Mouse (Mus musculus): ENCODE measurements around the gene Il4. TPM values are rescaled to one million over a fixed set of nuclear protein-coding genes. Genes with fewer than 3 reads are reported as not detected.

The Il4 gene
- polyA plus RNA-seq, 1 experiment from 2014 or later = 0.81 TPM

GRCm38 (mm10) chr11:53637803-53638260, 19.4 kb upstream of the Il4 start:
- Histone ChIP-seq H3K27ac (no peak overlapping the region), H3K27me3 (replicated peaks) (peaks cover 36% of the 10 kb centered on the region), H3K4me3 (no peak overlapping the region), H3K9me3 (replicated peaks) (no peaks in the 10 kb centered on the region), H3K4me1 (peaks cover 46% of the 10 kb centered on the region), H3K36me3 (no peaks in the 10 kb centered on the region), H3K9ac (no peak overlapping the region), H3K4me2 (no peak overlapping the region)
- WGBS (ENCODE audit: insufficient replicate concordance) = 68% methylated on average over 10 of the region's 10 CpGs
- ATAC-seq = no peak

GRCm38 (mm10) chr11:53637046-53637802, 18.8 kb upstream of the Il4 start:
- no peak overlapping the region for H3K4me3 ChIP-seq
- WGBS (ENCODE audit: insufficient replicate concordance) = 29% methylated on average over 21 of the region's 21 CpGs
- H3K9me3 ChIP-seq (replicated peaks) = no peaks in the 10 kb centered on the region
- no peak for ATAC-seq
- H3K36me3 ChIP-seq = no peaks in the 10 kb centered on the region
- H3K4me2 ChIP-seq = peak overlapping the region; percentile 13; the same call in 1 of the 2 replicates
- no peak overlapping the region for H3K9ac ChIP-seq
- H3K27me3 ChIP-seq (replicated peaks) = peaks cover 36% of the 10 kb centered on the region
- H3K4me1 ChIP-seq = peaks cover 44% of the 10 kb centered on the region
- H3K27ac ChIP-seq = no peak overlapping the region

- no peaks in the 10 kb centered on the region for H3K9me3 ChIP-seq (replicated peaks)
- 2% methylated on average over 40 of the region's 40 CpGs for WGBS (ENCODE audit: insufficient replicate concordance)
- ATAC-seq = no peak
- peaks cover 36% of the 10 kb centered on the region for H3K27me3 ChIP-seq (replicated peaks)
- H3K4me3 ChIP-seq = peak overlapping the region; percentile 44
- no peaks in the 10 kb centered on the region for H3K36me3 ChIP-seq
- H3K4me1 ChIP-seq = peaks cover 41% of the 10 kb centered on the region
- H3K4me2 ChIP-seq = peak overlapping the region; percentile 75
- H3K9ac ChIP-seq = peak overlapping the region; percentile 47
- no peak overlapping the region for H3K27ac ChIP-seq
Observed at GRCm38 (mm10) chr11:53636183-53636646, 17.7 kb upstream of the Il4 start.

GRCm38 (mm10) chr11:53635590-53636182, 17.2 kb upstream of the Il4 start:
- Histone ChIP-seq H3K9ac (peak overlapping the region; percentile 47), H3K27ac (no peak overlapping the region), H3K27me3 (replicated peaks) (peaks cover 36% of the 10 kb centered on the region), H3K36me3 (no peaks in the 10 kb centered on the region), H3K4me3 (peak overlapping the region; percentile 44), H3K9me3 (replicated peaks) (no peaks in the 10 kb centered on the region), H3K4me1 (peaks cover 37% of the 10 kb centered on the region), H3K4me2 (peak overlapping the region; percentile 75)
- no peak for ATAC-seq
- WGBS (ENCODE audit: insufficient replicate concordance) = 21% methylated on average over 9 of the region's 9 CpGs

- H3K4me3 ChIP-seq = no peak within 1 kb of the TSS
- peaks cover 36% of the 10 kb centered on the region for H3K4me1 ChIP-seq
- H3K4me2 ChIP-seq = no peak within 1 kb of the TSS
- peaks cover 36% of the 10 kb centered on the region for H3K27me3 ChIP-seq (replicated peaks)
- no peak within 1 kb of the TSS for H3K9ac ChIP-seq
- 77% methylated on average over 8 of the region's 8 CpGs for WGBS (ENCODE audit: insufficient replicate concordance)
- no peaks in the 10 kb centered on the region for H3K9me3 ChIP-seq (replicated peaks)
- H3K36me3 ChIP-seq = no peaks in the 10 kb centered on the region
- H3K27ac ChIP-seq = no peak within 1 kb of the TSS
- ATAC-seq = no peak
Observed at GRCm38 (mm10) chr11:53634556-53634955, 16.1 kb upstream of the Il4 start, which contains the start of gene Il13. TSS of gene Il13 (minus strand) at chr11:53634702.

- no peak overlapping the region for H3K9ac ChIP-seq
- no peaks in the 10 kb centered on the region for H3K9me3 ChIP-seq (replicated peaks)
- peaks cover 36% of the 10 kb centered on the region for H3K27me3 ChIP-seq (replicated peaks)
- H3K36me3 ChIP-seq = no peaks in the 10 kb centered on the region
- peaks cover 36% of the 10 kb centered on the region for H3K4me1 ChIP-seq
- 69% methylated on average over 7 of the region's 7 CpGs for WGBS (ENCODE audit: insufficient replicate concordance)
- H3K4me2 ChIP-seq = no peak overlapping the region
- H3K4me3 ChIP-seq = no peak overlapping the region
- no peak overlapping the region for H3K27ac ChIP-seq
- ATAC-seq = no peak
Observed at GRCm38 (mm10) chr11:53633644-53634043, 15.2 kb upstream of the Il4 start.

DNA sequence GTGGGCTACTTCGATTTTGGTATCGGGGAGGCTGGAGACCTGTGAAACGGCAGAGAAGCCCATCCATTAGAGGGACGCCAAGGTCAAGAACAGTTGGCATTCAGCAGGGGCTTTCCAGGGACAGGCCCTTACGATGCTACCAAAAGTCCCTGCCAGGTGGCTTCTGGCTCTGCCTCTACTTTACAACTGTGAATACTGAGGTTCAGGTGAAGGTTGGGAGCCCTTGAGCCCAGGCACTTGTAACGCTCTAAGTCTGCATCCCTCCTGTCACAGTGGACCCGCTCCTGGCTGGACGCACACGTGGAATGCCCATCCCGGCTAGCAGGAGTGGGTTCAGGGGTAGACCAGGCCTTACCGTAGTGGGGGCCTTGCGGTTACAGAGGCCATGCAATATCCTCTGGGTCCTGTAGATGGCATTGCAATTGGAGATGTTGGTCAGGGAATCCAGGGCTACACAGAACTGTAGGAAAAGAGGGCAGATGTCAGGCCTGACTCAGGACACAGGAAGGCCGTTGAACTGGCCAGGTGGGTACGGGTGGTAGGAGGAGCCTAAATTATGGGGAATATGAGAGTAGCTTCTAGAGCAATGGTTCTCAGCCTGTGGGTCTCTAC, 13.8 kb upstream of the Il4 start:
- no peak overlapping the region for H3K9ac ChIP-seq
- no peaks in the 10 kb centered on the region for H3K9me3 ChIP-seq (replicated peaks)
- H3K4me2 ChIP-seq = no peak overlapping the region
- H3K4me3 ChIP-seq = no peak overlapping the region
- 77% methylated on average over 14 of the region's 14 CpGs for WGBS (ENCODE audit: insufficient replicate concordance)
- no peak for ATAC-seq
- H3K27ac ChIP-seq = no peak overlapping the region
- peaks cover 29% of the 10 kb centered on the region for H3K27me3 ChIP-seq (replicated peaks)
- no peaks in the 10 kb centered on the region for H3K36me3 ChIP-seq
- peaks cover 41% of the 10 kb centered on the region for H3K4me1 ChIP-seq

- WGBS (ENCODE audit: insufficient replicate concordance) = 7% methylated on average over 1 of the region's 1 CpGs
- no peak overlapping the region for H3K4me3 ChIP-seq
- no peaks in the 10 kb centered on the region for H3K27me3 ChIP-seq (replicated peaks)
- no peak overlapping the region for H3K9ac ChIP-seq
- no peak overlapping the region for H3K4me2 ChIP-seq
- H3K4me1 ChIP-seq = peaks cover 35% of the 10 kb centered on the region
- ATAC-seq = peak; percentile 70
- no peaks in the 10 kb centered on the region for H3K9me3 ChIP-seq (replicated peaks)
- H3K36me3 ChIP-seq = no peaks in the 10 kb centered on the region
- peak overlapping the region; percentile 68 for H3K27ac ChIP-seq
Observed at GRCm38 (mm10) chr11:53627859-53628258, 9.4 kb upstream of the Il4 start.

DNA sequence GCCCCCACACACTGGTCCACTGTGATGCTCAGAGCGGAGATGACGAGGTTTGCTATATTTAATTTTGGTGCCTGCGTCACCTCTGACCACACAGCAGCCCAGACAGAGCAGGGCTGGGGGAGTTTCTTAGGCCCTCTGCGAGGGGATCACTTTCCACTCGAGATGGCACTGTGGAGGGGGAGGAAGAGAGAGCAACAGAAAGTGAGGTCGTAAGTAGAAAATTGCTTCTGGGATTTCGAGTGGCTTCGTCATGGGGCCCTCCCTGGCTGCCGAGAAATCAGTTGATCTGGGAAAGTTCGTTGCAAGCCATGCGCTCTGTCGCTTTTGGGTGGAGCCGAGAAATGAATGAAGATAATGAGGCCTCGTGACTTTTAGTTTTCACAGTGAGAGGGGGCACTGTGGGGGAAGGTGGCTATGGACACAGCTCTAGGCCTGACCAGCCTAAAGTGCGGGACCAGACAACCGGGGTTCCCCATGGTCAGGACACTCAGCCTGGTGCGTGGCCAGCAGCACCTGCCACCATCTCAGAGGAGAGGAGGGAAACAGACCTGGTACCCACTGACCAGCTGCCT, 8.4 kb upstream of the Il4 start:
- H3K4me3 ChIP-seq = no peak overlapping the region
- no peaks in the 10 kb centered on the region for H3K9me3 ChIP-seq (replicated peaks)
- peak overlapping the region; percentile 37 for H3K4me2 ChIP-seq
- H3K9ac ChIP-seq = no peak overlapping the region
- no peaks in the 10 kb centered on the region for H3K36me3 ChIP-seq
- H3K27ac ChIP-seq = peak overlapping the region; percentile 68
- WGBS (ENCODE audit: insufficient replicate concordance) = 45% methylated on average over 17 of the region's 17 CpGs
- peaks cover 39% of the 10 kb centered on the region for H3K4me1 ChIP-seq
- ATAC-seq = peak; percentile 72
- no peaks in the 10 kb centered on the region for H3K27me3 ChIP-seq (replicated peaks)

- no peak for ATAC-seq
- Histone ChIP-seq H3K27me3 (replicated peaks) (no peaks in the 10 kb centered on the region), H3K9ac (no peak overlapping the region), H3K36me3 (no peaks in the 10 kb centered on the region), H3K9me3 (replicated peaks) (no peaks in the 10 kb centered on the region), H3K4me2 (no peak overlapping the region), H3K27ac (no peak overlapping the region), H3K4me1 (peaks cover 63% of the 10 kb centered on the region), H3K4me3 (no peak overlapping the region)
- WGBS (ENCODE audit: insufficient replicate concordance) = 88% methylated on average over 2 of the region's 2 CpGs
Observed at GRCm38 (mm10) chr11:53624124-53624523, 5.7 kb upstream of the Il4 start.

GRCm38 (mm10) chr11:53623573-53623972, 5.1 kb upstream of the Il4 start:
- Histone ChIP-seq H3K9me3 (replicated peaks) (no peaks in the 10 kb centered on the region), H3K27ac (no peak overlapping the region), H3K9ac (no peak overlapping the region), H3K27me3 (replicated peaks) (no peaks in the 10 kb centered on the region), H3K36me3 (no peaks in the 10 kb centered on the region), H3K4me1 (peaks cover 69% of the 10 kb centered on the region), H3K4me3 (no peak overlapping the region), H3K4me2 (no peak overlapping the region)
- WGBS (ENCODE audit: insufficient replicate concordance) = 69% methylated on average over 9 of the region's 9 CpGs
- ATAC-seq = no peak

- no peak for ATAC-seq
- H3K4me1 ChIP-seq = peaks cover 76% of the 10 kb centered on the region
- WGBS (ENCODE audit: insufficient replicate concordance) = 52% methylated on average over 6 of the region's 6 CpGs
- H3K9me3 ChIP-seq (replicated peaks) = no peaks in the 10 kb centered on the region
- H3K9ac ChIP-seq = no peak overlapping the region
- no peaks in the 10 kb centered on the region for H3K36me3 ChIP-seq
- H3K4me2 ChIP-seq = no peak overlapping the region
- H3K27me3 ChIP-seq (replicated peaks) = no peaks in the 10 kb centered on the region
- H3K27ac ChIP-seq = 0 out of 2 replicates have a peak overlapping the region, but pooled peaks have one; percentile 0
- no peak overlapping the region for H3K4me3 ChIP-seq
Observed at GRCm38 (mm10) chr11:53622440-53622806, 4.0 kb upstream of the Il4 start.
